Mouse (Mus musculus) monocyte, adult 5-6 weeks (primary cell): ENCODE results near the gene Rnase9. TPM values are rescaled to one million over a fixed set of nuclear protein-coding genes. Genes with fewer than 3 reads are reported as not detected.

Source experiments
- ATAC-seq: fragments of 153-309, 156-312 bp; replicated peaks from 2 replicates; pipeline ENCODE4 v1.8.0; 2017; ENCODE audit warnings: mild to moderate bottlenecking; ENCODE audit not compliant: low TSS enrichment, insufficient number of reproducible peaks, severe bottlenecking, poor library complexity, low FRiP score
- total RNA-seq: library from RNA; stranded (forward); fragments of 200-1000, 200-491, 200-594 nt; gene quantifications from 3 replicates; pipeline ENCODE4 v1.2.3, GENCODE M21; 2017

The Rnase9 gene
- total RNA-seq, 1 experiment from 2014 or later = not detected

GRCm38 (mm10) chr14:50997999-50998666, 43.5 kb downstream of the Rnase9 start:
- ATAC-seq = no peak

- ATAC-seq = peak; percentile 68
Measured at GRCm38 (mm10) chr14:50997088-50997487, 44.6 kb downstream of the Rnase9 start.

- ATAC-seq = no peak
Measured at GRCm38 (mm10) chr14:50991037-50991436, 50.6 kb downstream of the Rnase9 start.

Other genes starting within 250 kb of the Rnase9 start
- not detected in 3 replicates for gene Ccnb1ip1, start 234.1 kb downstream of the Rnase9 start, total RNA-seq
- 85.4 to 96.9 TPM (median 86.6 TPM) in 3 replicates for gene Parp2, start 234.0 kb downstream of the Rnase9 start, total RNA-seq
- 60.9 to 144 TPM (median 125 TPM) in 3 replicates for gene Tep1, start 171.3 kb downstream of the Rnase9 start, total RNA-seq
- gene Klhl33, start 144.4 kb downstream of the Rnase9 start, total RNA-seq = not detected in 3 replicates
- gene Osgep, start 117.0 kb downstream of the Rnase9 start, total RNA-seq = 51.7 to 66.4 TPM (median 58.2 TPM) in 3 replicates
- 8.5 to 22.9 TPM (median 11.7 TPM) in 3 replicates for gene Apex1, start 116.9 kb downstream of the Rnase9 start, total RNA-seq
- gene Pip4p1, start 111.0 kb downstream of the Rnase9 start, total RNA-seq = 34.7 to 50.0 TPM (median 44.9 TPM) in 3 replicates
- gene Pnp, start 110.8 kb downstream of the Rnase9 start, total RNA-seq = 61.9 to 69.4 TPM (median 68.2 TPM) in 3 replicates
- 8.7 to 29.0 TPM (median 10.8 TPM) in 3 replicates for gene Gm49342, start 97.4 kb downstream of the Rnase9 start, total RNA-seq
- gene Pnp2, start 85.9 kb downstream of the Rnase9 start, total RNA-seq = 1.9 to 3.0 TPM (median 1.9 TPM) in 3 replicates
- gene Rnase10, start 34.1 kb downstream of the Rnase9 start, total RNA-seq = not detected in 3 replicates
- not detected in 3 replicates for gene Rnase11, start 8.3 kb upstream of the Rnase9 start, total RNA-seq
- gene Rnase12, start 15.8 kb upstream of the Rnase9 start, total RNA-seq = 1.1 TPM in 1 of 3 replicates, not detected in the others
- not detected in 3 replicates for gene Olfr750, start 32.6 kb upstream of the Rnase9 start, total RNA-seq
- gene Rnase4, start 49.2 kb upstream of the Rnase9 start, total RNA-seq = 10.2 to 19.2 TPM (median 14.1 TPM) in 3 replicates
- gene Ang, start 49.3 kb upstream of the Rnase9 start, total RNA-seq = 0.75 to 1.2 TPM in 2 of 3 replicates, not detected in the other
- not detected in 3 replicates for gene Eddm3b, start 72.6 kb upstream of the Rnase9 start, total RNA-seq
- 198 to 426 TPM (median 345 TPM) in 3 replicates for gene Rnase6, start 82.0 kb upstream of the Rnase9 start, total RNA-seq
- gene Rnase1, start 104.9 kb upstream of the Rnase9 start, total RNA-seq = not detected in 3 replicates
- not detected in 3 replicates for gene Rnase2b, start 120.4 kb upstream of the Rnase9 start, total RNA-seq
- gene Ang2, start 157.3 kb upstream of the Rnase9 start, total RNA-seq = not detected in 3 replicates
- gene Ear14, start 161.5 kb upstream of the Rnase9 start, total RNA-seq = not detected in 3 replicates
- gene Rnase2a, start 214.2 kb upstream of the Rnase9 start, total RNA-seq = not detected in 3 replicates